Mouse (Mus musculus): Measurements from ENCODE around the gene Bhlha15. TPM values are rescaled to one million over a fixed set of nuclear protein-coding genes. Genes with fewer than 3 reads are reported as not detected.
A peak's percentile ranks its signal among the peaks of the same experiment; 100 is the strongest.

Gene Bhlha15
- polyA plus RNA-seq, 1 experiment = 0.15 TPM

GRCm38 (mm10) chr5:144204911-144205310, 14.8 kb downstream of the Bhlha15 start:
- peaks cover 21% of the 10 kb centered on the region for H3K36me3 ChIP-seq (replicated peaks; ENCODE audit: low read length)

DNA sequence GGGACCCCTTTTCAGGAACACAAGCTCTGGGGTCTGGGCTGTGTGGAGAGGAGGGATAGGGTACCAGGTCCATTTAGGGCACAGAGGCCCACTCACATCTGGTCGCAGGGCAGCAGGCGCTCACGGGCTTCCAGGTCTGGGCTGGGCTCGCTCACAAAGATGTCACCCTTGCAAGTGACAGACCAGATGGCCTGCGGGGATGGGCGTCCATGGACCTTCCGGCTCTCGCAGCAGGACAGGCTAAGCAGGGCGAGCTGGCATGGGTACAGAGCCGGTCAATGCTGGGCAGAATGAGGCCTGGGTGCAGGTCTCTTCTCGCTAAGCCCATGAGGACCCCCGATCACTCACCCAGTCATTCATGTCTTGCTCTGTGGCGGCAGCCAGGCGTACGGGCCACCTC, 16.0 kb downstream of the Bhlha15 start:
- no peak overlapping the region for H3K4me3 ChIP-seq (replicated peaks)
- peaks cover 28% of the 10 kb centered on the region for H3K36me3 ChIP-seq (replicated peaks; ENCODE audit: low read length)
- H3K27me3 ChIP-seq (replicated peaks) = peaks cover 3% of the 10 kb centered on the region
- no peak for TF ChIP-seq FLI1 (IDR thresholded peaks at IDR 0.05; ENCODE audit: low read length)
- TF ChIP-seq GATA1 (IDR thresholded peaks at IDR 0.05; ENCODE audit: borderline replicate concordance, low read length) = no peak
- no peaks in the 10 kb centered on the region for H3K4me1 ChIP-seq
- peaks cover 31% of the 10 kb centered on the region for H3K9me3 ChIP-seq

More at GRCm38 (mm10) chr5:144204911-144205310, 14.8 kb downstream of the Bhlha15 start:
- Histone ChIP-seq H3K4me1 (no peaks in the 10 kb centered on the region), H3K27me3 (replicated peaks) (peaks cover 6% of the 10 kb centered on the region), H3K9me3 (peaks cover 25% of the 10 kb centered on the region), H3K4me3 (replicated peaks) (no peak overlapping the region)
- TF ChIP-seq GATA1 (IDR thresholded peaks at IDR 0.05; ENCODE audit: borderline replicate concordance, low read length) (no peak), FLI1 (IDR thresholded peaks at IDR 0.05; ENCODE audit: low read length) (no peak)

DNA sequence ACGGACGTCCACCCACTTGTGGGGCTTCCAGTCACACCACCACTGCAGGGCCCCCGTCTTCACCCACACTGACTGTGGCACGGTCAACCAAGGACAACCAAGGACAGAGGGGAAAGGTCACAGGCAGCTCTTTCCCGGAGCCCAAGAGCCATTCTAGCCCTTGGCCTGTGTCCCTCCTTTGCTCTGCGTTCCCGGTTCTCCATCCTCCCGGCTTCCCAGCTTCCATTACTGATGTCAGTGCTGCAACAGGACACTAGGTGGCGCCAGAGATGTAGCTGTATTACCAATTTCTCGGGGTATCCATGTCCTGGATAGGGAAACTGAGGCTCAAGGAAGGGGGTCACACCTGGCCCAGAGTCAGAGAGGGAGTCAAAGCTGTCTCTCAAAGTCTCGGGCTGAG, 17.4 kb downstream of the Bhlha15 start:
- peaks cover 31% of the 10 kb centered on the region for H3K36me3 ChIP-seq (replicated peaks; ENCODE audit: low read length)
- H3K4me1 ChIP-seq = no peaks in the 10 kb centered on the region
- TF ChIP-seq FLI1 (IDR thresholded peaks at IDR 0.05; ENCODE audit: low read length) (no peak), GATA1 (IDR thresholded peaks at IDR 0.05; ENCODE audit: borderline replicate concordance, low read length) (no peak)
- H3K4me3 ChIP-seq (replicated peaks) = no peak overlapping the region
- H3K27me3 ChIP-seq (replicated peaks) = peaks cover 6% of the 10 kb centered on the region
- H3K9me3 ChIP-seq = peaks cover 26% of the 10 kb centered on the region

GRCm38 (mm10) chr5:144214453-144214852, 24.4 kb downstream of the Bhlha15 start:
- H3K4me3 ChIP-seq (replicated peaks) = no peak overlapping the region
- TF ChIP-seq GATA1 (IDR thresholded peaks at IDR 0.05; ENCODE audit: borderline replicate concordance, low read length) = no peak
- no peak for TF ChIP-seq FLI1 (IDR thresholded peaks at IDR 0.05; ENCODE audit: low read length)
- peaks cover 18% of the 10 kb centered on the region for H3K36me3 ChIP-seq (replicated peaks; ENCODE audit: low read length)
- peaks cover 16% of the 10 kb centered on the region for H3K9me3 ChIP-seq
- peaks cover 6% of the 10 kb centered on the region for H3K27me3 ChIP-seq (replicated peaks)
- H3K4me1 ChIP-seq = peaks cover 29% of the 10 kb centered on the region

- Histone ChIP-seq H3K27me3 (replicated peaks) (peaks cover 6% of the 10 kb centered on the region), H3K4me3 (replicated peaks) (peak overlapping the region; percentile 47), H3K9me3 (0 out of 2 replicates have a peak, but pooled peaks cover 5% of the 10 kb centered on the region), H3K36me3 (replicated peaks; ENCODE audit: low read length) (peaks cover 6% of the 10 kb centered on the region), H3K4me1 (peaks cover 36% of the 10 kb centered on the region)
- TF ChIP-seq FLI1 (IDR thresholded peaks at IDR 0.05; ENCODE audit: low read length) = no peak
- TF ChIP-seq GATA1 (IDR thresholded peaks at IDR 0.05; ENCODE audit: borderline replicate concordance, low read length) = no peak
Measured at GRCm38 (mm10) chr5:144215992-144216391, 25.9 kb downstream of the Bhlha15 start.

DNA sequence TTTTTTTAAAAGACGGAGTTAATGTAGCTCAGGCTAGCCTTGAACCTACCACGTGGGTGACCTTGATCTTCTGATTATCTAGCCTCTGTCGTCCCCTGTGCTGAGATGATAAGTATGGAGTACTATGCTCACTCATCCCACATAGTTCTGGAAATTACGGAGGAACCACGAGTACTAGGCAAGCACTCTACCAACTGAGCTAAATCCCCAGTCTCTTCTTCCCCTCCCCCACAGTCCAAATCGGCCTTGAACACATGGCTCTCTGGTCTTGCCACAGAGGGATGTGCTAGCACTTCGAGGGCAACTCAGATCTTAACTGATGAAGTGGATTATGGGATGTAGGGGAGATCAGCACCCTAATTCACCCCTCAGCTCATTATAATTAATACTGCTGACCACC, 28.0 kb downstream of the Bhlha15 start:
- Histone ChIP-seq H3K4me1 (peaks cover 57% of the 10 kb centered on the region), H3K27me3 (replicated peaks) (peaks cover 7% of the 10 kb centered on the region), H3K36me3 (replicated peaks; ENCODE audit: low read length) (no peaks in the 10 kb centered on the region), H3K9me3 (no peaks in the 10 kb centered on the region), H3K4me3 (replicated peaks) (no peak overlapping the region)
- TF ChIP-seq GATA1 (IDR thresholded peaks at IDR 0.05; ENCODE audit: borderline replicate concordance, low read length) (no peak), FLI1 (IDR thresholded peaks at IDR 0.05; ENCODE audit: low read length) (no peak)

- H3K4me1 ChIP-seq = peaks cover 69% of the 10 kb centered on the region
Measured at GRCm38 (mm10) chr5:144219306-144219705, 29.2 kb downstream of the Bhlha15 start.

DNA sequence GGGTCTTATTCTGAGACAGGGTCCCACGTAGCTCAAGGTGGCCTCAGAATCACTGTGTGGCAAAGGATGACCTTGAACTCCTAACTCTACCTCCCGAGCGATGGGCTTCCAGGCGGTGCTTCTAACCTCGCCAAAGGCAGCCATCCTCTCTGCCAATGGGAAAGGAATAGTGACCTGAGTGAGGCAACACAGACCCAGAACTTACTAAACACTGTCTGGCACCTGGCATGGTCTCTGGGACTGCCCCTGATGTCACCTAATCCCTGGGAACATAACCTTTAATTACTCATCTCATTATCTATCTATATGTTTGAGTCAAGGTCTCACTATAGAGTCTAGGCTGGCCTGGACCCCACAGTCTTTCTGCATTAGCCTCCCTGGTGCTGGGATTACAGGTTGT, 29.9 kb downstream of the Bhlha15 start:
- peaks cover 66% of the 10 kb centered on the region for H3K4me1 ChIP-seq
- H3K27me3 ChIP-seq (replicated peaks) = peaks cover 16% of the 10 kb centered on the region
- H3K9me3 ChIP-seq = no peaks in the 10 kb centered on the region
- H3K36me3 ChIP-seq (replicated peaks; ENCODE audit: low read length) = no peaks in the 10 kb centered on the region
- no peak overlapping the region for H3K4me3 ChIP-seq (replicated peaks)
- TF ChIP-seq FLI1 (IDR thresholded peaks at IDR 0.05; ENCODE audit: low read length) (no peak), GATA1 (IDR thresholded peaks at IDR 0.05; ENCODE audit: borderline replicate concordance, low read length) (no peak)

More at GRCm38 (mm10) chr5:144219306-144219705, 29.2 kb downstream of the Bhlha15 start:
- H3K27me3 ChIP-seq (replicated peaks) = peaks cover 11% of the 10 kb centered on the region
- no peaks in the 10 kb centered on the region for H3K9me3 ChIP-seq
- no peak for TF ChIP-seq FLI1 (IDR thresholded peaks at IDR 0.05; ENCODE audit: low read length)
- no peak for TF ChIP-seq GATA1 (IDR thresholded peaks at IDR 0.05; ENCODE audit: borderline replicate concordance, low read length)
- no peaks in the 10 kb centered on the region for H3K36me3 ChIP-seq (replicated peaks; ENCODE audit: low read length)
- no peak overlapping the region for H3K4me3 ChIP-seq (replicated peaks)

DNA sequence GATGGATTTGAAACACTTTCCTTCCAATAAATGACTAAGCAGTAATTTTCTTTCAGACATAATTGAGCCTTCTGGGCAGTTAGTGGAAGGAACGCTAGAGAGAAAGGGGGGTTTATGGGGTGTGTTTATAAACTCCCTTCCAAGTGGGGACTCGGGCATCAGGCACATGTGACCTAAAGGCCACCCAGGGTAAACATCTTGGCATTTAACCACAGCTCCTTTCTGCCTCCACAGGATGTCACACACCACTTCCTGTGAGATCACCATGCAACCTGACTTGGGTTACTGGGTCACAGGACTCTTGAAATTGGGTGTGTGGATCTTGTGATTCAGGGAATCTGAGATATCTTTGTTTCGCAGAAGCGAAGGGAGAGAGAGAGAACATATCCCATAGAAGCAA, 31.2 kb downstream of the Bhlha15 start:
- TF ChIP-seq GATA1 (IDR thresholded peaks at IDR 0.05; ENCODE audit: borderline replicate concordance, low read length) (no peak), FLI1 (IDR thresholded peaks at IDR 0.05; ENCODE audit: low read length) (no peak)
- no peak overlapping the region for H3K4me3 ChIP-seq (replicated peaks)

DNA sequence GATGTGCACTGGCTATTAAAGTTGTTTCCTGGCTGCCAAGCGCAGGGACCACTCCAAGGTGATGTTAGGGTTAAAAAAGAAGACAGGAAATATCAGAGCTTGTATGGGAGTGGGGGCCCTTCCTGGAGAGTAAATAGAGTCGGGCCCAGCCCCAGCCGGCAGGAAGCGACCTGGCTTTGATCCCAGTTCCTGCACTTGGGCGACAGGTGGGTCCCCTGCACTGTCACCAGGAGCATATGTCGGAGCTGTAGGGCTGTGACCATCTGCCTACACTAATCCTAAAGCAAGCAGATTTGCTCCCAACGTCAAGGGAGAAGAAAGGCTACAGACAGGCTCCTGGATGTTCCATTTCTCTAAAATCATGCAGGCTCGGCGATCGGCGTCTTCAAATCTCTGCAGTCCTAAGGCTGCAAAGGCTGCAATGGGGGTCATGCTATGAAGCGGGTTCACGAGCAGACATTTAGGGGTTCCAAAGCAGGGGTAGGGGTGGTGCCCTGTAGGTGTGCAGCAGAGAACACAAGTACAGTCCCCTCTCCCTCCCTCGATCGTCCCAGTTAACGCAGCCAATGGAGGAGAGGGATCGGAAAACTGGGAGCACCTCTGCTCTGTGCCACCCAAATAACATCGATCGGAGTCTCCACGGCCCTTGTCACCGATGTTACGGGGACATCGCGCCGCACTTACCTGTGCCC, 32.9 kb downstream of the Bhlha15 start:
- no peak for TF ChIP-seq GATA1 (IDR thresholded peaks at IDR 0.05; ENCODE audit: borderline replicate concordance, low read length)
- TF ChIP-seq FLI1 (IDR thresholded peaks at IDR 0.05; ENCODE audit: low read length) = no peak
- H3K36me3 ChIP-seq (replicated peaks; ENCODE audit: low read length) = no peaks in the 10 kb centered on the region
- H3K9me3 ChIP-seq = peaks cover 5% of the 10 kb centered on the region; the same call in 1 of the 2 replicates
- H3K4me1 ChIP-seq = peaks cover 49% of the 10 kb centered on the region
- peak overlapping the region; percentile 95 for H3K4me3 ChIP-seq (replicated peaks)
- H3K27me3 ChIP-seq (replicated peaks) = peaks cover 15% of the 10 kb centered on the region

More for the DNA sequence above, 31.2 kb downstream of the Bhlha15 start:
- peaks cover 17% of the 10 kb centered on the region for H3K27me3 ChIP-seq (replicated peaks)
- H3K4me1 ChIP-seq = peaks cover 55% of the 10 kb centered on the region
- H3K9me3 ChIP-seq = no peaks in the 10 kb centered on the region
- no peaks in the 10 kb centered on the region for H3K36me3 ChIP-seq (replicated peaks; ENCODE audit: low read length)

Measured in megakaryocyte, embryonic 14.5 days (primary cell).